Mouse (Mus musculus) mammary gland, adult 2 months (tissue): Measurements from ENCODE around the gene Fam45a. TPM values are rescaled to one million over a fixed set of nuclear protein-coding genes. Genes with fewer than 3 reads are reported as not detected.

Source experiments
- polyA plus RNA-seq: library from polyadenylated mRNA; depleted of rRNA; stranded (reverse); fragments of >200 nt; gene quantifications from 2 replicates; pipeline ENCODE4 v1.2.3, GENCODE M21; 2012; ENCODE audit warnings: low replicate concordance; rRNA removed

Gene Fam45a
- polyA plus RNA-seq = 4.6 and 11.8 TPM in 2 replicates

GRCm38 (mm10) chr19:60811098-60812035, at the start of gene Fam45a:
Fam45a (plus strand) TSS chr19:60811585.

GRCm38 (mm10) chr19:60790551-60791161, 20.7 kb upstream of the Fam45a start, which contains the start of gene Eif3a:
Eif3a (minus strand) TSS chr19:60790658.

GRCm38 (mm10) chr19:60860868-60861700, 49.7 kb downstream of the Fam45a start, which contains the start of gene Sfxn4:
Sfxn4 (minus strand) TSS chr19:60861479.

GRCm38 (mm10) chr19:60874064-60874694, 62.8 kb downstream of the Fam45a start, which contains the start of gene Prdx3:
Prdx3 (minus strand) TSS chr19:60874556.

Other genes starting within 250 kb of the Fam45a start
- gene Cacul1, start 230.6 kb upstream of the Fam45a start, polyA plus RNA-seq = 10.2 and 17.7 TPM in 2 replicates
- gene Nanos1, start 55.6 kb upstream of the Fam45a start, polyA plus RNA-seq = 0.17 and 1.5 TPM in 2 replicates
- gene Eif3a, start 20.9 kb upstream of the Fam45a start, polyA plus RNA-seq = 19.2 and 35.6 TPM in 2 replicates
- gene Sfxn4, start 49.9 kb downstream of the Fam45a start, polyA plus RNA-seq = 1.3 and 3.6 TPM in 2 replicates
- gene Prdx3, start 63.0 kb downstream of the Fam45a start, polyA plus RNA-seq = 185 and 346 TPM in 2 replicates
- gene Grk5, start 78.2 kb downstream of the Fam45a start, polyA plus RNA-seq = 2.3 and 5.3 TPM in 2 replicates